Mouse (Mus musculus) heart, embryonic 16.5 days (tissue): Measurements from ENCODE around the gene Gm10382. TPM values are rescaled to one million over a fixed set of nuclear protein-coding genes. Genes with fewer than 3 reads are reported as not detected.
"Not testable (repeated sequence)": the region's sequence is repeated elsewhere in the genome, so short reads cannot be mapped to it uniquely, and the experiment has no call there.

Experiments used
- ATAC-seq: fragments of 200-750 bp; cut with Nextera tagmentation; replicated peaks from 2 replicates; pipeline ENCODE4 v1.8.0; 2017; ENCODE audit warnings: moderate number of reproducible peaks; ENCODE audit not compliant: insufficient read depth, low FRiP score; ENCODE audit errors: extremely low read depth
- H3K27ac ChIP-seq: fragments of 300-500 bp; sonication (generic); 2 replicates; pipeline ENCODE4 v1.5.1; 2014; ENCODE audit warnings: mild to moderate bottlenecking, low read length, control low read depth, moderate library complexity
- H3K27me3 ChIP-seq: fragments of 300-500 bp; sonication (generic); 2 replicates; pipeline ENCODE4 v1.6.1; 2014; ENCODE audit warnings: low read length, mixed read lengths; ENCODE audit not compliant: control insufficient read depth, insufficient read depth
- H3K36me3 ChIP-seq: fragments of 300-500 bp; sonication (generic); 2 replicates; pipeline ENCODE4 v1.6.1; 2014; ENCODE audit not compliant: control insufficient read depth, insufficient read depth
- H3K4me1 ChIP-seq: fragments of 300-500 bp; sonication (generic); 2 replicates; pipeline ENCODE4 v1.6.1; 2014; ENCODE audit warnings: low read length, mixed read lengths; ENCODE audit not compliant: control insufficient read depth, insufficient read depth
- H3K4me2 ChIP-seq: fragments of 300-500 bp; sonication (generic); 2 replicates; pipeline ENCODE4 v1.6.1; 2014; ENCODE audit warnings: low read depth, mild to moderate bottlenecking, control low read depth, low read length
- H3K4me3 ChIP-seq: fragments of 300-500 bp; sonication (generic); 2 replicates; pipeline ENCODE4 v1.5.1; 2014; ENCODE audit warnings: mild to moderate bottlenecking, control low read depth, low read length
- H3K9ac ChIP-seq: fragments of 300-500 bp; sonication (generic); 2 replicates; pipeline ENCODE4 v1.6.1; 2014; ENCODE audit warnings: low read length, control low read depth
- H3K9me3 ChIP-seq: fragments of 300-500 bp; sonication (generic); replicated peaks from 2 replicates; pipeline ENCODE4 v1.6.1; 2016; ENCODE audit warnings: low read length; ENCODE audit not compliant: control insufficient read depth
- WGBS: fragments of 180-500 bp; shearing (Covaris S2); extraction: QIAGEN DNeasy Blood & Tissue Kit; methylation state at CpG from one replicate; pipeline ENCODE4 v1.1.7; 2014; 5-methylcytosine and 5-hydroxymethylcytosine counted together
- polyA plus RNA-seq: library from polyadenylated mRNA; unstranded; fragments of >200 nt; fragmentation: Nextera tagmentation; extraction: Ambion mirVana; gene quantifications from 2 replicates; pipeline ENCODE4 v1.2.1, GENCODE M21; 2015

The Gm10382 gene
- polyA plus RNA-seq, 1 experiment from 2014 or later: 0.30 TPM

GRCm38 (mm10) chr5:125381954-125382672 lies 7.0 kb upstream of the Gm10382 start:
- Histone ChIP-seq H3K9me3 (no peaks in the 10 kb centered on the region), H3K27ac (no peak overlapping the region), H3K4me2 (no peak overlapping the region), H3K9ac (no peak overlapping the region), H3K36me3 (peaks cover 21% of the 10 kb centered on the region), H3K4me3 (no peak overlapping the region), H3K4me1 (peaks cover 21% of the 10 kb centered on the region), H3K27me3 (no peaks in the 10 kb centered on the region)
- no peak for ATAC-seq
- 65% methylated on average over 5 of the region's 5 CpGs for WGBS

DNA sequence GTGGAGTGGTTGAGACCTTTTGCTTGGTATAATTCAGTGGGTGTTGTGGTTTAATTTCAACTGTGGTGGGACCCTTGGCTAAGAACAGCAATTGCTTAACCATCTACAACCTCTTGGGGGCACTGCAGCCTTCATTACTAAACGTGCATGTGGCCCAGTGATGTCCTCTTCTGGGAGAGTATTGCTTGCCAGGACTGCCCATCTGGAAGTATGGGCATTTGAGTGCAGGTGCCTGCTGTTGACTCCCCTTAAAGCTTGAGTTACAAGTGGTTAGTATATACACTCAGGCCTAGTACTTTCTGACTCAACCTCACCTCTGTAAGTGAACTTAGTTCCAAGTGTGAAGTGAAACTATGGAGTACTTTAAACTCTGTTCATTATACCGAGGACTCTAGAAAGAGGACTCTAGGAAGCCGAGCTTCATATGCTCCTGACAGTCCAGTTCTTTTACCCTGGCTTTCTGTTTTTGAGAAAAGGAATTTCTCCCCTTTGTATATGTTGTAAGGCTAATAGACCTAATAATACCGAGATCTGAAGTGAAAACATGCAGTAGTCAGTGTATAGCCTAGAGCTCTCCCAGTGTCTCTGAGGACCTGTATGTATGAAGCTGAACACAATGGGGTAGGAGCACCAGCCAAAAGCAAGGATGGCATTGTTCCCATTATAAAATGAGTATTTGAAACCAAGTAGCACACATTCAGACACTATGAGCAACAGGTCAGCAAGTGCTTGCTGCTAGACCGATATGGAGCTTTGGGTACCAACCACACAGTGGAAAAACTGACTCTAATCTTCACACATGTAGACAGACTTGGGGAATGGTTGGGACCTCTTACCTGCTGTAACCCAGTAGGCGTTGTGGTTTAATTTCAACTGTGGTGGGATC lies 6.2 kb upstream of the Gm10382 start:
- ATAC-seq: peak; percentile 49
- H3K9ac ChIP-seq: no peak overlapping the region; the same call in 1 of the 2 replicates
- H3K9me3 ChIP-seq: no peaks in the 10 kb centered on the region
- 45% methylated on average over 6 of the region's 6 CpGs for WGBS
- H3K4me1 ChIP-seq: peaks cover 21% of the 10 kb centered on the region
- H3K27ac ChIP-seq: peak overlapping the region; percentile 31; the same call in 1 of the 2 replicates
- peaks cover 21% of the 10 kb centered on the region for H3K36me3 ChIP-seq
- H3K27me3 ChIP-seq: no peaks in the 10 kb centered on the region
- no peak overlapping the region for H3K4me3 ChIP-seq
- H3K4me2 ChIP-seq: no peak overlapping the region

- Histone ChIP-seq H3K4me1 (peaks cover 21% of the 10 kb centered on the region), H3K27me3 (no peaks in the 10 kb centered on the region), H3K4me2 (no peak overlapping the region), H3K9me3 (no peaks in the 10 kb centered on the region), H3K27ac (no peak overlapping the region), H3K36me3 (peaks cover 27% of the 10 kb centered on the region), H3K4me3 (no peak overlapping the region), H3K9ac (no peak overlapping the region)
- no peak for ATAC-seq
- 66% methylated on average over 3 of the region's 3 CpGs for WGBS
Observed at GRCm38 (mm10) chr5:125383637-125384420, 5.3 kb upstream of the Gm10382 start.

- H3K9ac ChIP-seq: no peak overlapping the region
Observed at GRCm38 (mm10) chr5:125384512-125385214, 4.5 kb upstream of the Gm10382 start.

DNA sequence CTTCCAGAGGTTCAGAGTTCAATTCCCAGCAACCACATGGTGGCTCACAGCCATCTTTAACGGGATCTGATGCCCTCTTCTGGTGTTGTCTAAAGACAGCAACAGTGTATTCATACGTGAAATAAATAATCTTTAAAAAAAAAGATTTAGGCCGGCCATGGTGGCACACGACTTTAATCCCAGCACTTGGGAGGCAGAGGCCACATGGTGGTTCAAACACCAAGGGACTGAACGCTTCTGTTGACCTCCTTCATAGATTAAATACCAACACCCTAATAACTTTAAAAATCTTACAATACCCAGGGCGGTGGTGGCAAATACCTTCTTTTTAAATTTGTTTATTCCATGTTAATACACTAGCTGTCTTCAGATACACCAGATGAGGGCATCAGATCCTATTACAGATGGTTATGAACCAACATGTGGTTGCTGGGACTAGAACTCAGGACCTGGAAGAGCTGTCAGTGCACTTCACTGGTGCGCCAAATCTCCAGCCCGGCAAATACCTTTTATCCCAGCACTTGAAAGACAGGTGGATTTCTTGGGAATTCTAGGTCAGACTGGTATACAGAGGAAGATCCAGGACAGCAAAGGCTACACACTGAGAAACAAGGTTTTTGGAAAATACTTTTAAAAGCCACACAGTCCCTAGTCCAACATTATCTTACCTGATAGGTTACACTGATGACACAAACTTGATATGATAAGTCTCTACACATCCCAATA lies 3.7 kb upstream of the Gm10382 start:
- peaks cover 21% of the 10 kb centered on the region for H3K4me1 ChIP-seq
- H3K4me3 ChIP-seq: peak overlapping the region; percentile 30
- no peak for ATAC-seq
- 69% methylated on average over 8 of the region's 8 CpGs for WGBS
- peak overlapping the region; percentile 50 for H3K4me2 ChIP-seq
- peaks cover 27% of the 10 kb centered on the region for H3K36me3 ChIP-seq
- no peaks in the 10 kb centered on the region for H3K27me3 ChIP-seq
- no peak overlapping the region for H3K9ac ChIP-seq
- H3K9me3 ChIP-seq: no peaks in the 10 kb centered on the region
- no peak overlapping the region for H3K27ac ChIP-seq

More at GRCm38 (mm10) chr5:125384512-125385214, 4.5 kb upstream of the Gm10382 start:
- no peak overlapping the region for H3K27ac ChIP-seq
- peaks cover 27% of the 10 kb centered on the region for H3K36me3 ChIP-seq
- ATAC-seq: no peak
- no peaks in the 10 kb centered on the region for H3K27me3 ChIP-seq
- H3K9me3 ChIP-seq: no peaks in the 10 kb centered on the region
- no peak overlapping the region for H3K4me3 ChIP-seq
- H3K4me1 ChIP-seq: peaks cover 21% of the 10 kb centered on the region
- 70% methylated on average over 2 of the region's 2 CpGs for WGBS
- no peak overlapping the region for H3K4me2 ChIP-seq

- not testable (repeated sequence) for H3K27ac ChIP-seq, H3K9ac ChIP-seq, H3K9me3 ChIP-seq, ATAC-seq, H3K27me3 ChIP-seq, H3K4me2 ChIP-seq, H3K4me3 ChIP-seq
- Histone ChIP-seq H3K36me3 (peaks cover 27% of the 10 kb centered on the region), H3K4me1 (peaks cover 37% of the 10 kb centered on the region)
- 81% methylated on average over 4 of the region's 6 CpGs for WGBS
Observed at GRCm38 (mm10) chr5:125387295-125387694, 1.8 kb upstream of the Gm10382 start.

GRCm38 (mm10) chr5:125388358-125389092 lies 597 bp upstream of the Gm10382 start:
- H3K27me3 ChIP-seq: no peaks in the 10 kb centered on the region
- H3K9ac ChIP-seq: peak overlapping the region; percentile 100
- peak overlapping the region; percentile 99 for H3K4me3 ChIP-seq
- peak overlapping the region; percentile 80 for H3K4me2 ChIP-seq
- peaks cover 26% of the 10 kb centered on the region for H3K36me3 ChIP-seq
- 15% methylated on average over 13 of the region's 13 CpGs for WGBS
- peak overlapping the region; percentile 96 for H3K27ac ChIP-seq
- peaks cover 34% of the 10 kb centered on the region for H3K4me1 ChIP-seq
- ATAC-seq: no peak
- no peaks in the 10 kb centered on the region for H3K9me3 ChIP-seq
